Mouse (Mus musculus) kidney, adult 2 months (tissue): ENCODE results near the gene Casp2.

Experiments
- CTCF ChIP-seq: fragments of 200-500 bp; conservative IDR thresholded peaks from 2 replicates; pipeline ENCODE4 v1.5.1; 2011; ENCODE audit warnings: low read depth, mild to moderate bottlenecking, control low read depth, low read length, moderate library complexity, mixed read lengths; ENCODE audit not compliant: insufficient read depth, insufficient read length
- POLR2A ChIP-seq: fragments of 200-500 bp; IDR thresholded peaks from one replicate; pipeline ENCODE4 v1.6.1; 2011; ENCODE audit warnings: low read depth, low read length, control low read depth

DNA sequence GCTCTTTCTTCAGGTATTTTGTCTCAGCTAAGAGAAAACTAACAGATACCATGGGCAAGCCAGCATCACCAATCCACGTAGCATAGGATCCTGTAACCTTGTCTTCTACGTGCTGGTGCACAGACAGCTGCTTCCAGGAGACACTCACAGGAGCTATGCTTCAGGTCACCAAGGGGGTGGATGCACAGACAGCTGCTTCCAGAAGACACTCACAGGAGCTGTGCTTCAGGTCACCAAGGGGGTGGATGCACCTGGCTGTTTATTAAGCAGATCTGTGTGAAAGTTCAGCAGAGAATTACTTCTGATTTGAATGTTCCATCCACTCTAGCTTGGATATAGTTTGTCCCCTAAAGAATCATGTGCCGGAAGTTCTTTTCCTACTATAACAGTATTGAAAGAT is 66.2 kb downstream of the Casp2 start:
- TF ChIP-seq CTCF (no peak), POLR2A (no peak)
